Mouse (Mus musculus): Measurements from ENCODE around the gene Cry2.
"Not testable (repeated sequence)": the region's sequence is repeated elsewhere in the genome, so short reads cannot be mapped to it uniquely, and the experiment has no call there.

The Cry2 gene

GRCm38 (mm10) chr2:92433578-92434374 lies at the start of gene Cry2:
Gene Cry2, minus strand, starts transcription at chr2:92434043.
- peak; percentile 97 for DNase-seq (ENCODE audit: extremely low read depth, insufficient read length, low spot score)

- no peak for DNase-seq (ENCODE audit: extremely low read depth, insufficient read length, low spot score)
Observed at GRCm38 (mm10) chr2:92483505-92483904, 49.7 kb upstream of the Cry2 start.

- no peak for DNase-seq (ENCODE audit: extremely low read depth, insufficient read length, low spot score)
Observed at GRCm38 (mm10) chr2:92482551-92482950, 48.7 kb upstream of the Cry2 start.

GRCm38 (mm10) chr2:92478313-92478688 lies 44.5 kb upstream of the Cry2 start:
- no peak for DNase-seq (ENCODE audit: extremely low read depth, insufficient read length, low spot score)

GRCm38 (mm10) chr2:92477672-92478312 lies 43.9 kb upstream of the Cry2 start:
- no peak for DNase-seq (ENCODE audit: extremely low read depth, insufficient read length, low spot score)

GRCm38 (mm10) chr2:92476580-92476979 lies 42.7 kb upstream of the Cry2 start:
- not testable (repeated sequence) for DNase-seq (ENCODE audit: extremely low read depth, insufficient read length, low spot score)

- no peak for DNase-seq (ENCODE audit: extremely low read depth, insufficient read length, low spot score)
Observed at GRCm38 (mm10) chr2:92475711-92476110, 41.9 kb upstream of the Cry2 start.

GRCm38 (mm10) chr2:92474920-92475319 lies 41.1 kb upstream of the Cry2 start:
- DNase-seq (ENCODE audit: extremely low read depth, insufficient read length, low spot score): no peak

- no peak for DNase-seq (ENCODE audit: extremely low read depth, insufficient read length, low spot score)
Observed at GRCm38 (mm10) chr2:92471886-92472670, 38.2 kb upstream of the Cry2 start.

- DNase-seq (ENCODE audit: extremely low read depth, insufficient read length, low spot score): no peak
Observed at GRCm38 (mm10) chr2:92464690-92465089, 30.8 kb upstream of the Cry2 start.

- DNase-seq (ENCODE audit: extremely low read depth, insufficient read length, low spot score): no peak
Observed at GRCm38 (mm10) chr2:92461215-92461614, 27.4 kb upstream of the Cry2 start.

- DNase-seq (ENCODE audit: extremely low read depth, insufficient read length, low spot score): no peak
Observed at GRCm38 (mm10) chr2:92459921-92460707, 26.3 kb upstream of the Cry2 start, which contains the start of gene Slc35c1. Gene Slc35c1, minus strand, starts transcription at chr2:92460538.

- DNase-seq (ENCODE audit: extremely low read depth, insufficient read length, low spot score): peak; percentile 85
Observed at GRCm38 (mm10) chr2:92459141-92459920, 25.5 kb upstream of the Cry2 start.

GRCm38 (mm10) chr2:92458481-92458880 lies 24.6 kb upstream of the Cry2 start:
- no peak for DNase-seq (ENCODE audit: extremely low read depth, insufficient read length, low spot score)

GRCm38 (mm10) chr2:92456970-92457530 lies 23.2 kb upstream of the Cry2 start:
- DNase-seq (ENCODE audit: extremely low read depth, insufficient read length, low spot score): no peak

GRCm38 (mm10) chr2:92455704-92456103 lies 21.9 kb upstream of the Cry2 start:
- no peak for DNase-seq (ENCODE audit: extremely low read depth, insufficient read length, low spot score)

GRCm38 (mm10) chr2:92454166-92454565 lies 20.3 kb upstream of the Cry2 start:
- DNase-seq (ENCODE audit: extremely low read depth, insufficient read length, low spot score): no peak

- no peak for DNase-seq (ENCODE audit: extremely low read depth, insufficient read length, low spot score)
Observed at GRCm38 (mm10) chr2:92451126-92451525, 17.3 kb upstream of the Cry2 start.

- DNase-seq (ENCODE audit: extremely low read depth, insufficient read length, low spot score): no peak
Observed at GRCm38 (mm10) chr2:92447121-92447740, 13.4 kb upstream of the Cry2 start.
